Mouse (Mus musculus): ENCODE measurements around the gene Tent5c.

GRCm38 (mm10) chr3:100536686-100537085 lies 47.6 kb upstream of the Tent5c start:
- no peak for TF ChIP-seq CTCF (IDR thresholded peaks at IDR 0.05; ENCODE audit: low read depth)
- no peak for TF ChIP-seq EP300 (IDR thresholded peaks at IDR 0.05; ENCODE audit: low read depth)

Data from liver, postnatal 0 days (tissue).